Mouse (Mus musculus) forebrain, embryonic 14.5 days (tissue): Measurements from ENCODE around the gene Bud31. TPM values are rescaled to one million over a fixed set of nuclear protein-coding genes. Genes with fewer than 3 reads are reported as not detected.

Experiments used
- ATAC-seq: fragments of 200-750 bp; cut with Nextera tagmentation; 2 replicates; pipeline ENCODE4 v1.8.0; 2017; ENCODE audit warnings: mild to moderate bottlenecking, moderate library complexity
- DNase-seq: peaks from one replicate; pipeline ENCODE4 v3.0.0-alpha.2; 2015; ENCODE audit warnings: low spot score
- H3K27ac ChIP-seq: fragments of 300-500 bp; sonication (generic); 2 replicates; pipeline ENCODE4 v1.5.1; 2014; ENCODE audit warnings: low read depth, mild to moderate bottlenecking, control low read depth, low read length, moderate library complexity
- H3K27me3 ChIP-seq: fragments of 300-500 bp; sonication (generic); replicated peaks from 2 replicates; pipeline ENCODE4 v1.6.1; 2014; ENCODE audit warnings: low read length, control low read depth, mixed read lengths; ENCODE audit not compliant: control insufficient read depth, insufficient read depth
- H3K36me3 ChIP-seq: fragments of 300-500 bp; sonication (generic); 2 replicates; pipeline ENCODE4 v1.6.1; 2014; ENCODE audit warnings: low read length, control low read depth; ENCODE audit not compliant: control insufficient read depth, insufficient read depth
- H3K4me1 ChIP-seq: fragments of 300-500 bp; sonication (generic); 2 replicates; pipeline ENCODE4 v1.6.1; 2014; ENCODE audit warnings: antibody characterized with exemption, low read length, control low read depth; ENCODE audit not compliant: control insufficient read depth, insufficient read depth
- H3K4me2 ChIP-seq: fragments of 300-500 bp; sonication (generic); 2 replicates; pipeline ENCODE4 v1.6.1; 2014; ENCODE audit warnings: mild to moderate bottlenecking, control low read depth, low read length
- H3K4me3 ChIP-seq: fragments of 300-500 bp; sonication (generic); 2 replicates; pipeline ENCODE4 v1.5.1; 2014; ENCODE audit warnings: low read depth, low read length, control low read depth
- H3K9ac ChIP-seq: fragments of 300-500 bp; sonication (generic); 2 replicates; pipeline ENCODE4 v1.6.1; 2014; ENCODE audit warnings: mild to moderate bottlenecking, low read length, control low read depth, moderate library complexity
- H3K9me3 ChIP-seq: fragments of 300-500 bp; sonication (generic); replicated peaks from 2 replicates; pipeline ENCODE4 v1.6.1; 2016; ENCODE audit warnings: low read length, control low read depth, mixed read lengths; ENCODE audit not compliant: control insufficient read depth
- WGBS: fragments of 180-500 bp; shearing (Covaris S2); extraction: QIAGEN DNeasy Blood & Tissue Kit; methylation state at CpG from one replicate; pipeline ENCODE4 v1.1.7; 2014; 5-methylcytosine and 5-hydroxymethylcytosine counted together
- polyA plus RNA-seq: library from polyadenylated mRNA; unstranded; fragments of >200 nt; fragmentation: Nextera tagmentation; extraction: Ambion mirVana; gene quantifications from 2 replicates; pipeline ENCODE4 v1.2.1, GENCODE M21; 2014

Gene Bud31
- polyA plus RNA-seq, 1 experiment from 2014 or later: 245 TPM

DNA sequence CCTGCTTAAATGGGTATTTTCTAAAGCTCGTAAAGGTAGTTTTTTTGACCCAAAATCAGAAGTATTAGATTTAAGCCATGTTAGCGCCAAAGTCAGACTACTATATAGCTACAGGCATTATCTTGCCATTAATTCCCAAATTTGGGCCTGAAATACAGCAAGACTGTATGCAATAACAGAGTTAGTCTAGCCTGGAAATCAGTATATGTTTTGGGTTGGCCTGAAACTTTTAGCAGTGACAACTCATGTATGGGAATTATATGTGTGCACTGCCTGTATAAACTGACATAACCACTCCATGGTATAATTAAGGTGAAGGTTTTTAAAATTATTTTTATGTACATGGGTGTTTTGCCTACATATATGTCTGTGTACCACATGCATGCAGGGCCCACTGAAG lies 51.8 kb downstream of the Bud31 start, which contains the start of gene Atp5j2:
Gene Atp5j2, minus strand, starts transcription at position 101 of the 400 bp plus-strand sequence.
- Histone ChIP-seq H3K27me3 (no peaks in the 10 kb centered on the region), H3K9ac (peak within 1 kb of the TSS; percentile 96), H3K36me3 (peaks cover 39% of the 10 kb centered on the region), H3K9me3 (no peaks in the 10 kb centered on the region), H3K27ac (peak within 1 kb of the TSS; percentile 72), H3K4me1 (peaks cover 11% of the 10 kb centered on the region), H3K4me2 (peak within 1 kb of the TSS; percentile 69), H3K4me3 (peak within 1 kb of the TSS; percentile 86)
- peak; percentile 1; the same call in 1 of the 2 replicates for ATAC-seq
- 79% methylated on average over 2 of the region's 2 CpGs for WGBS
- DNase-seq: no peak

Other genes with a start within 250 kb of the Bud31 start
- gene Smurf1, start 174.5 kb upstream of the Bud31 start, polyA plus RNA-seq: 16.5 and 22.7 TPM in 2 replicates
- not detected in 2 replicates for gene Gm4871, start 107.6 kb upstream of the Bud31 start, polyA plus RNA-seq
- not detected in 2 replicates for gene 1700018F24Rik, start 97.4 kb upstream of the Bud31 start, polyA plus RNA-seq
- gene Arpc1a, start 56.5 kb upstream of the Bud31 start, polyA plus RNA-seq: 241 and 263 TPM in 2 replicates
- not detected in 2 replicates for gene Kpna7, start 56.3 kb upstream of the Bud31 start, polyA plus RNA-seq
- 48.8 and 50.3 TPM in 2 replicates for gene Arpc1b, start 26.1 kb upstream of the Bud31 start, polyA plus RNA-seq
- gene Pdap1, start 124 bp upstream of the Bud31 start, polyA plus RNA-seq: 98.8 and 102 TPM in 2 replicates
- gene Ptcd1, start 26.7 kb downstream of the Bud31 start, polyA plus RNA-seq: 16.8 and 21.6 TPM in 2 replicates
- gene Cpsf4, start 26.9 kb downstream of the Bud31 start, polyA plus RNA-seq: 28.9 and 31.1 TPM in 2 replicates
- gene Atp5j2, start 51.7 kb downstream of the Bud31 start, polyA plus RNA-seq: 513 and 604 TPM in 2 replicates
- gene Zkscan14, start 61.5 kb downstream of the Bud31 start, polyA plus RNA-seq: 14.9 and 16.4 TPM in 2 replicates
- 17.7 and 17.8 TPM in 2 replicates for gene Zkscan5, start 64.2 kb downstream of the Bud31 start, polyA plus RNA-seq
- gene Zfp655, start 91.4 kb downstream of the Bud31 start, polyA plus RNA-seq: 42.8 and 45.7 TPM in 2 replicates
- 0.98 and 1.6 TPM in 2 replicates for gene Zscan25, start 140.1 kb downstream of the Bud31 start, polyA plus RNA-seq
- gene Cyp3a57, start 204.9 kb downstream of the Bud31 start, polyA plus RNA-seq: not detected in 2 replicates